Mouse (Mus musculus): Measurements from ENCODE around the gene Hykk.

GRCm38 (mm10) chr9:54994381-54994780, 77.3 kb downstream of the Hykk start:
- TF ChIP-seq POLR2A (IDR thresholded peaks at IDR 0.05; ENCODE audit: low read depth, low read length), result no peak
- no peak for TF ChIP-seq CTCF (IDR thresholded peaks at IDR 0.05; ENCODE audit: borderline replicate concordance, insufficient read depth, low read length)
